Mouse (Mus musculus): ENCODE measurements at regions not wholly inside any gene's neighbourhood (a gene's known extent, or its start where the extent isn't known, plus 50 kb on each side); places are given as distances from the start of the nearest gene placed in this dataset.

- ATAC-seq (ENCODE audit: insufficient number of reproducible peaks, low FRiP score, low TSS enrichment, low read depth), result no peak
- Histone ChIP-seq H3K27me3 (no peaks in the 10 kb centered on the region), H3K9me3 (no peaks in the 10 kb centered on the region), H3K27ac (no peak overlapping the region), H3K4me3 (no peak overlapping the region), H3K36me3 (no peaks in the 10 kb centered on the region), H3K4me1 (peaks cover 3% of the 10 kb centered on the region; the same call in 1 of the 2 replicates), H3K4me2 (no peak overlapping the region), H3K9ac (no peak overlapping the region)
- 50% methylated on average over 5 of the region's 5 CpGs for WGBS
Measured at GRCm38 (mm10) chr9:41741500-41741899, 382.6 kb downstream of the Sorl1 start.

DNA sequence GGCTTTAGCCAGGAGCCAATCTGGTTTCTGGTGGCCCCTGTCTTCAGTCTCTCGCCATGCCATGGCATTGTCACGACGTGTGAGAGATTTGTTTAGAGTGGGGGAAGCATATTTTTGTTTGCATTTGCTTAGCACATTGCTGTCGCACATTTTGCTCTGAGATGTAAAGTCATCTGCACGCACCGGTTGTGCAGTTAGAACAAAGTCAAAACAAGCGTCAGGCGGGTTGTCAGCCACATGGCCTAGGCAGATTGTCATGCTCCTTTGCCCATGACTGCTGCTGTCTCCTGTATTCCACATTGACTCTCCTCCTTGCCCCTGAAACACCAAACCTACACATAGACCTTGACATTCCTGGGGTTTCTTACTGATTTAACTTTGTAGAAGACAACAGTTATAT lies 383.6 kb downstream of the Sorl1 start:
- Histone ChIP-seq H3K4me1 (peaks cover 10% of the 10 kb centered on the region; the same call in 1 of the 2 replicates), H3K4me3 (no peak overlapping the region), H3K4me2 (no peak overlapping the region), H3K27me3 (no peaks in the 10 kb centered on the region), H3K27ac (no peak overlapping the region), H3K9ac (no peak overlapping the region), H3K36me3 (no peaks in the 10 kb centered on the region), H3K9me3 (no peaks in the 10 kb centered on the region)
- 91% methylated on average over 8 of the region's 8 CpGs for WGBS
- ATAC-seq (ENCODE audit: insufficient number of reproducible peaks, low FRiP score, low TSS enrichment, low read depth), result no peak

GRCm38 (mm10) chr9:41737671-41738070 lies 386.4 kb downstream of the Sorl1 start:
- Histone ChIP-seq H3K4me3 (no peak overlapping the region), H3K36me3 (no peaks in the 10 kb centered on the region), H3K4me1 (peaks cover 16% of the 10 kb centered on the region), H3K9ac (no peak overlapping the region), H3K4me2 (no peak overlapping the region), H3K27ac (no peak overlapping the region), H3K9me3 (no peaks in the 10 kb centered on the region), H3K27me3 (no peaks in the 10 kb centered on the region)
- no peak for ATAC-seq (ENCODE audit: insufficient number of reproducible peaks, low FRiP score, low TSS enrichment, low read depth)
- WGBS, result 84% methylated on average over 6 of the region's 6 CpGs

GRCm38 (mm10) chr9:41736881-41737280 lies 387.2 kb downstream of the Sorl1 start:
- Histone ChIP-seq H3K4me2 (peak overlapping the region; percentile 67), H3K4me3 (peak overlapping the region; percentile 41), H3K27ac (peak overlapping the region; percentile 88), H3K27me3 (no peaks in the 10 kb centered on the region), H3K9me3 (no peaks in the 10 kb centered on the region), H3K36me3 (no peaks in the 10 kb centered on the region), H3K4me1 (peaks cover 16% of the 10 kb centered on the region), H3K9ac (no peak overlapping the region; the same call in 1 of the 2 replicates)
- WGBS, result 34% methylated on average over 6 of the region's 6 CpGs
- ATAC-seq (ENCODE audit: insufficient number of reproducible peaks, low FRiP score, low TSS enrichment, low read depth), result no peak

GRCm38 (mm10) chr9:41736234-41736859 lies 387.8 kb downstream of the Sorl1 start:
- H3K4me2 ChIP-seq, result peak overlapping the region; percentile 67
- ATAC-seq (ENCODE audit: insufficient number of reproducible peaks, low FRiP score, low TSS enrichment, low read depth), result no peak
- peak overlapping the region; percentile 27; the same call in 1 of the 2 replicates for H3K9ac ChIP-seq
- H3K4me3 ChIP-seq, result peak overlapping the region; percentile 41
- WGBS, result 1% methylated on average over 16 of the region's 16 CpGs
- H3K27me3 ChIP-seq, result no peaks in the 10 kb centered on the region
- H3K9me3 ChIP-seq, result no peaks in the 10 kb centered on the region
- peak overlapping the region; percentile 88 for H3K27ac ChIP-seq
- no peaks in the 10 kb centered on the region for H3K36me3 ChIP-seq
- H3K4me1 ChIP-seq, result peaks cover 16% of the 10 kb centered on the region

DNA sequence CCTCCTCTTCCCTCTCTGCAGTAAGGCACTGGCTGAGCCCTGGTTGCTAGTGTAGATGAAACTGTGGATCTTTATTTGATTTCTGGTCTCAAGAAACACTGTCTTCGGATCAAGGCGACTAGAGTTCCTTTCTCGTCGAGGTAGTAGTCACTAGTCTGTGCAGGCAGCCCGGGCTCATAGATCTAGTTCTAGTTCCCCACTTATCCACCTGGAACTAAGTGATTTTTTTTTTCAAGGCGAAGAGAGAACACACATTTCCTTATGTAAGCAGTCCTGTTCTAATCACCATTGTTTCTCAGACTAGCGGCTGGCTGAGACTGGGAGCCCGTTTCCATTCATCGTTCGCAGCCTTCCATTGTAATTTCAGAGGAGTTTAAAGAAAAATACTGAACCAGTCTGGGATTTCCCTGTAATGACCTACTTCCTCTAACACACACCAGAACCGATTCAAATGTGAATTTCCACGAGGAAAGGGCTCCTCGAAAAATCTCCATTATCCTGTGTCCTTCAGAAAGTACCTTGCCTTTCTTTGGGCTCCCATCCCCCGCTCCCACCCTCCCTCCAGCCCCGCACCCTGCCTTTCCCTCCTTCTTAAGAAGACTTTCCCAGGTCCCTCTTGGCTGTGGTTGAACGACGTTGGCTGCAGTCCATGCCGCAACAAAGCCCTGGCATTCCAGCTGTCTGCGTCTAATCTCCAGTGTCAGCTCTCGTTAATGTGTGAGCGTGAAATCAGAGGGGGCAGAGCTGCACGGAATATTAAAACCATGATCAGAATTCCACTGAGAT lies 388.5 kb downstream of the Sorl1 start:
- Histone ChIP-seq H3K4me1 (peaks cover 16% of the 10 kb centered on the region), H3K4me2 (peak overlapping the region; percentile 67), H3K36me3 (no peaks in the 10 kb centered on the region), H3K27ac (peak overlapping the region; percentile 88), H3K27me3 (no peaks in the 10 kb centered on the region), H3K9ac (peak overlapping the region; percentile 27), H3K4me3 (peak overlapping the region; percentile 41), H3K9me3 (no peaks in the 10 kb centered on the region)
- ATAC-seq (ENCODE audit: insufficient number of reproducible peaks, low FRiP score, low TSS enrichment, low read depth), result peak; percentile 75; the same call in 1 of the 2 replicates
- WGBS, result under 1% methylated on average over 22 of the region's 22 CpGs

DNA sequence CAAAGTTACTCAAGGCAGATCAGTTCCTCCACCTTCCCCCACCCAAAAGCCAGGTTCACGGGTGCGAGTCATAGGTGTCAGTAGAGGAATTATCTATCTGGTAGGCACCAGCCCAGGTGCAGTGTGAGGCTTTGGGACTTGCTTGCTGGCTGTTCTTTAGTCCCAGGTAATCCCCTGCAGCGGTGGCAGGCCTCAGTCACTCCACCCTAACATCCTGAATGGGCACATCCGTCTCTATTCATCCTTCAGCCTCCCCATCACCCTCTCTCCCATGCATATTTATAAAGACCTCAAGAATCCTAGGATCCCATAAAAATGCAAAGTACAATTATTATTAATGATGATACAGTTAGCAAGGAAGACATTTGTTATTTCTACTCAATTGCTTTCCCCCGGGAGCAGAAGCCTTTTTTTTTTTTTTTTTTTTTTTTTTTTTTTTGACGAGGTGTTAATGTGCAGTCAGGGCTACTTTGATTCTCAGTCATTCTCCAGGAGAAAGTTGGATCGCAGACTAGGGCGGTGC lies 389.1 kb downstream of the Sorl1 start:
- no peaks in the 10 kb centered on the region for H3K36me3 ChIP-seq
- no peaks in the 10 kb centered on the region for H3K27me3 ChIP-seq
- no peak overlapping the region; the same call in 1 of the 2 replicates for H3K9ac ChIP-seq
- no peak for ATAC-seq (ENCODE audit: insufficient number of reproducible peaks, low FRiP score, low TSS enrichment, low read depth)
- H3K4me3 ChIP-seq, result peak overlapping the region; percentile 41; the same call in 1 of the 2 replicates
- H3K4me2 ChIP-seq, result peak overlapping the region; percentile 67
- 22% methylated on average over 8 of the region's 8 CpGs for WGBS
- peaks cover 16% of the 10 kb centered on the region for H3K4me1 ChIP-seq
- H3K27ac ChIP-seq, result peak overlapping the region; percentile 88
- H3K9me3 ChIP-seq, result no peaks in the 10 kb centered on the region

- no peak overlapping the region for H3K4me2 ChIP-seq
- H3K4me1 ChIP-seq, result no peaks in the 10 kb centered on the region; the same call in 1 of the 2 replicates
- H3K27ac ChIP-seq, result no peak overlapping the region
- WGBS, result 73% methylated on average over 4 of the region's 4 CpGs
- H3K9me3 ChIP-seq, result no peaks in the 10 kb centered on the region
- ATAC-seq (ENCODE audit: insufficient number of reproducible peaks, low FRiP score, low TSS enrichment, low read depth), result 0 out of 2 replicates have a peak, but pooled peaks have one; percentile 52
- H3K9ac ChIP-seq, result no peak overlapping the region
- H3K27me3 ChIP-seq, result no peaks in the 10 kb centered on the region
- no peak overlapping the region for H3K4me3 ChIP-seq
- no peaks in the 10 kb centered on the region for H3K36me3 ChIP-seq
Measured at GRCm38 (mm10) chr9:41721609-41722008, 402.5 kb downstream of the Sorl1 start.

- Histone ChIP-seq H3K4me3 (no peak overlapping the region), H3K9ac (no peak overlapping the region), H3K4me2 (no peak overlapping the region), H3K4me1 (no peaks in the 10 kb centered on the region), H3K36me3 (no peaks in the 10 kb centered on the region), H3K27me3 (no peaks in the 10 kb centered on the region), H3K9me3 (no peaks in the 10 kb centered on the region), H3K27ac (no peak overlapping the region)
- no peak for ATAC-seq (ENCODE audit: insufficient number of reproducible peaks, low FRiP score, low TSS enrichment, low read depth)
Measured at GRCm38 (mm10) chr9:41715231-41715630, 408.9 kb downstream of the Sorl1 start.

- Histone ChIP-seq H3K4me3 (no peak overlapping the region), H3K9ac (no peak overlapping the region), H3K36me3 (no peaks in the 10 kb centered on the region), H3K4me1 (peaks cover 23% of the 10 kb centered on the region), H3K9me3 (no peaks in the 10 kb centered on the region), H3K4me2 (no peak overlapping the region), H3K27ac (peak overlapping the region; percentile 74), H3K27me3 (no peaks in the 10 kb centered on the region)
- no peak for ATAC-seq (ENCODE audit: insufficient number of reproducible peaks, low FRiP score, low TSS enrichment, low read depth)
Measured at GRCm38 (mm10) chr9:41705972-41706371, 418.1 kb downstream of the Sorl1 start.

DNA sequence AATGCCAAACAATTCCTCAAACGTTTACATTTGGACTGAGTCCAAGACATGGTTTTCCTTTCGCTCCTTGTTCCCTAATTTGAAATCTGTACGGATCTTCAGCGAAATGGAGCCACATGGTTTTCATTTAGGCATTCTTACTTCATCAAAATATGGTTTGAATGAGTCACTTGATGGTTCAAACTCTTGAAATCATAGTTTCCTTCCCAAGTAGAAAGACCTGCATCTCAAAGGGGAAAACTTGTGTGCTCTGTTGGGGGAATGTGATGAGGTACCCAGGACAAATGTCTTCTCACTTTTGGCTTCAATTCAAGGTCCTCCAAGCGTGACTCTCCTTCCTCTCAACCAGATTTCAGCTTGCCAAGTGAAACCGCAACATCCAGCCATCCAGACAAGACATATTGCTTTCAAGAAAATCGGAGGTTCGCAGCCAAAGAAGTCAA lies 418.6 kb downstream of the Sorl1 start:
- Histone ChIP-seq H3K27me3 (no peaks in the 10 kb centered on the region), H3K27ac (peak overlapping the region; percentile 69), H3K4me2 (no peak overlapping the region), H3K4me1 (peaks cover 23% of the 10 kb centered on the region), H3K4me3 (no peak overlapping the region), H3K9ac (no peak overlapping the region), H3K9me3 (no peaks in the 10 kb centered on the region), H3K36me3 (no peaks in the 10 kb centered on the region)
- WGBS, result 21% methylated on average over 8 of the region's 8 CpGs
- no peak for ATAC-seq (ENCODE audit: insufficient number of reproducible peaks, low FRiP score, low TSS enrichment, low read depth)

GRCm38 (mm10) chr9:41703091-41703490 lies 421.0 kb downstream of the Sorl1 start:
- no peak overlapping the region for H3K27ac ChIP-seq
- no peaks in the 10 kb centered on the region for H3K36me3 ChIP-seq
- H3K4me3 ChIP-seq, result no peak overlapping the region
- 47% methylated on average over 6 of the region's 6 CpGs for WGBS
- no peaks in the 10 kb centered on the region for H3K27me3 ChIP-seq
- H3K9ac ChIP-seq, result no peak overlapping the region
- peaks cover 32% of the 10 kb centered on the region for H3K4me1 ChIP-seq
- no peak overlapping the region for H3K4me2 ChIP-seq
- ATAC-seq (ENCODE audit: insufficient number of reproducible peaks, low FRiP score, low TSS enrichment, low read depth), result no peak
- H3K9me3 ChIP-seq, result no peaks in the 10 kb centered on the region
